Mouse (Mus musculus): Measurements from ENCODE around the gene Smad3.

The Smad3 gene

DNA sequence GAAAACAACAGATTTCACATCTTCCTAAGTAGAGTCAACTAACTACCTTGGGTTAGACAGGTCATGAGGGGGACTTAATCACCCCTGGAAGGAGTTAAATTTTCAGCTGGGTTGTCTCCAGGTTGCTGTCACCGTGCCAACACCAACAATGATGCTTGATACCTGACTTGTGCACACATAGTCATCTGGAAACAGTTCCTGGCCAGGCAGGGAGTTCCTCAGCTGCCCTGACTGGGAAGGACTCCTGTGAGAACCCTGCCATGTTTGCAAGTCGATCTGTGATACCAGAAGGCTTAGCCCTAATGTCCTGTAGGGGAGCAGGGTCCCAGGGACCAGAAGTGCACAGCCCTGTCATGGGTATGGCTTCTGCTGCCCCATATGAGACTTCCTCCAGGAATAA, 65.8 kb downstream of the Smad3 start:
- H3K36me3 ChIP-seq (ENCODE audit: control insufficient read depth, insufficient read depth, low read length, poor library complexity, severe bottlenecking) = no peaks in the 10 kb centered on the region
- DNase-seq (ENCODE audit: low read depth, low spot score) = no peak
- no peaks in the 10 kb centered on the region for H3K27me3 ChIP-seq (ENCODE audit: control insufficient read depth, insufficient read depth, low read length, poor library complexity, severe bottlenecking)

DNA sequence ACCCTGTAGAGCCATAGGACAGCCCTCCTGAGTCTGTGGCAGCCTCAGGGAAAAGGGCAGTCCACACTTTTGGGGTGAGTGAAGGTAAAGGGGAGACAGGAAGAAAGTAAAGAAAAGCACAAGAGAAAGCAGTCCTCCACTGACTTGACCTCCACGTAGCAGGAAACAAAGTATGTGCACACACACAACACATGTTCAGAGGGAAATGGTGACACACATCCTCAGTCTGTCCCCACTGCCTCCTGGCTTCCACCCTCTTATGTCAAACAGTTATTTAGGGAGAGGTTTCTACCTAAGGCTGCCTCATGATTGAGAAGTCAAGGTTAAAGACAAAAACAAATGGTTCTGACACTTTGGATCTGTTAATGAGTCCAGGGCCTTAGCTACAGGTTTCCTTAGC, 67.3 kb downstream of the Smad3 start:
- no peaks in the 10 kb centered on the region for H3K36me3 ChIP-seq (ENCODE audit: control insufficient read depth, insufficient read depth, low read length, poor library complexity, severe bottlenecking)
- DNase-seq (ENCODE audit: low read depth, low spot score) = no peak
- H3K27me3 ChIP-seq (ENCODE audit: control insufficient read depth, insufficient read depth, low read length, poor library complexity, severe bottlenecking) = no peaks in the 10 kb centered on the region

DNA sequence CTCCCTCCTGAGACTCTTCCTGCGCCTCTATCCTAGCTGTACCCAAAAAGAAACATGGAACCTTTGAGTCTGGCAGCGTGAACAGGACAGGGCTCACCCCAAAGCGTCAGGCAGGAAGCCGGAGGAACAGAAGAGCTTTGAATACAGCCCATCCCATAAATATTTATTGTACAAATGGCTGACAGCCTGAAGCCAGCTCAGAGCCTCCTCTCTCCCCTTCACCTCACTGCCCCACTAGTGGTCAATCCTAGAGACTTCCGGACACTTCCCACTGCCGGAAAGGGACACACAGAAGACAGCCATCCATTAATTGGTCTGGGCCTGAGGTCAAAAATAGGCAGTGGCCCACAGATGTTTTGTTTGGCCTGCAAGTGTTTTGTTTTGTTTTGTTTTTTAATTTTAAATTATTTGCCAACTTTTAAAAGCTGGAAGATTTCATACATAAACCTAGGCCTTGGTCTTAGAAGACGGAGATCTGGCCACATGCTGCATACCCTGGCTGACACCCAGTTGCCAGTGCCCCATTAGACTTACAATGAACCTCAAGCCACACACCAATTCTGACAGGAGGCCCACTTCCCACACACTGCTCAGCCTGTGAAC, 70.3 kb downstream of the Smad3 start:
- no peak for DNase-seq (ENCODE audit: low read depth, low spot score)
- Histone ChIP-seq H3K36me3 (ENCODE audit: control insufficient read depth, insufficient read depth, low read length, poor library complexity, severe bottlenecking) (no peaks in the 10 kb centered on the region), H3K27me3 (ENCODE audit: control insufficient read depth, insufficient read depth, low read length, poor library complexity, severe bottlenecking) (no peaks in the 10 kb centered on the region)

DNA sequence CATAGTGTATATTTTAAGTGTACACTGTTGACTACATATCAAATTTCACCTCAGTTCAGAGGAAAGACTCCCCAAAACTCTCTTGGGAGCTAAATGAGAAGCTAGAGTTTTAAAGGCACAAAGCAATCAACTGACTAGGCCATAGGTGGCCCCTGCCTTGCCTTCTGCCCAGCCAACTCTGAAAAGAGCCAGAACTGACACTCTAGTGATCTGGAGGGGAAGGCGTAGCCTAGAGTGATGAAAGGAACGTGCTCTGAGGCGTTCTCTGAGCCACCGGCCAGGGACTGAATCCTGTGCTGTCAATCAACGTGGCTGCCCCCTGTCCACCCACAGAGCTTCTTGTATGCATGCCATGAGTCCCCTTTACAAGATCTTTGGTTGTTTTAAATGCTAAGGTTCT, 72.4 kb downstream of the Smad3 start:
- Histone ChIP-seq H3K36me3 (ENCODE audit: control insufficient read depth, insufficient read depth, low read length, poor library complexity, severe bottlenecking) (no peaks in the 10 kb centered on the region), H3K27me3 (ENCODE audit: control insufficient read depth, insufficient read depth, low read length, poor library complexity, severe bottlenecking) (no peaks in the 10 kb centered on the region)
- no peak for DNase-seq (ENCODE audit: low read depth, low spot score)

GRCm38 (mm10) chr9:63684277-63684676, 73.5 kb downstream of the Smad3 start:
- DNase-seq (ENCODE audit: low read depth, low spot score) = no peak
- Histone ChIP-seq H3K36me3 (ENCODE audit: control insufficient read depth, insufficient read depth, low read length, poor library complexity, severe bottlenecking) (no peaks in the 10 kb centered on the region), H3K27me3 (ENCODE audit: control insufficient read depth, insufficient read depth, low read length, poor library complexity, severe bottlenecking) (no peaks in the 10 kb centered on the region)

- no peak for DNase-seq (ENCODE audit: low read depth, low spot score)
- Histone ChIP-seq H3K27me3 (ENCODE audit: control insufficient read depth, insufficient read depth, low read length, poor library complexity, severe bottlenecking) (no peaks in the 10 kb centered on the region), H3K36me3 (ENCODE audit: control insufficient read depth, insufficient read depth, low read length, poor library complexity, severe bottlenecking) (no peaks in the 10 kb centered on the region)
Measured at GRCm38 (mm10) chr9:63682943-63683342, 74.9 kb downstream of the Smad3 start.

GRCm38 (mm10) chr9:63682301-63682700, 75.5 kb downstream of the Smad3 start:
- Histone ChIP-seq H3K36me3 (ENCODE audit: control insufficient read depth, insufficient read depth, low read length, poor library complexity, severe bottlenecking) (no peaks in the 10 kb centered on the region), H3K27me3 (ENCODE audit: control insufficient read depth, insufficient read depth, low read length, poor library complexity, severe bottlenecking) (no peaks in the 10 kb centered on the region)
- DNase-seq (ENCODE audit: low read depth, low spot score) = no peak

GRCm38 (mm10) chr9:63678076-63678475, 79.7 kb downstream of the Smad3 start:
- H3K27me3 ChIP-seq (ENCODE audit: control insufficient read depth, insufficient read depth, low read length, poor library complexity, severe bottlenecking) = no peaks in the 10 kb centered on the region
- H3K36me3 ChIP-seq (ENCODE audit: control insufficient read depth, insufficient read depth, low read length, poor library complexity, severe bottlenecking) = no peaks in the 10 kb centered on the region
- no peak for DNase-seq (ENCODE audit: low read depth, low spot score)

DNA sequence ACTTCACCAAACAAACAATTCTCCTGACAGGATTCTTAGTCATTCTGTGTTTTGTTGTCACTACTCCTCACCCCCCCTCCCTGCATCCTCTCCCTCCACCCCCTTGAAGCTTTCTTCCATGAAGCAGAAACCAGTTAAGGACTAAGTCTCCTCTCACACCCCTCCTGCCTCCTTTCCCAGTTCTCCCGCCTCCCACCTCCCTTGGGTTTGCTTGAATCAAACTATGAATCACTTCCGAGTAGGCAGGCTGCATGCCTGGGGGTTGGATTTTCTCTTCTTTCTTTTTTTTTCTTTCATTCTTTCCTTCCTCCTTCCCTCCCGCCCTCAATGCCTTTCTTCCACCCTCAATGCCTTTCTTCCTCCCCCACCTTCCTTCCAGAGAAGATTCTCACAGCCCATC, 80.2 kb downstream of the Smad3 start:
- H3K27me3 ChIP-seq (ENCODE audit: control insufficient read depth, insufficient read depth, low read length, poor library complexity, severe bottlenecking) = no peaks in the 10 kb centered on the region
- DNase-seq (ENCODE audit: low read depth, low spot score) = no peak

GRCm38 (mm10) chr9:63674613-63675012, 83.2 kb downstream of the Smad3 start:
- H3K27me3 ChIP-seq (ENCODE audit: control insufficient read depth, insufficient read depth, low read length, poor library complexity, severe bottlenecking) = no peaks in the 10 kb centered on the region
- H3K36me3 ChIP-seq (ENCODE audit: control insufficient read depth, insufficient read depth, low read length, poor library complexity, severe bottlenecking) = no peaks in the 10 kb centered on the region
- no peak for DNase-seq (ENCODE audit: low read depth, low spot score)

More for the DNA sequence above, 80.2 kb downstream of the Smad3 start:
- no peaks in the 10 kb centered on the region for H3K36me3 ChIP-seq (ENCODE audit: control insufficient read depth, insufficient read depth, low read length, poor library complexity, severe bottlenecking)

DNA sequence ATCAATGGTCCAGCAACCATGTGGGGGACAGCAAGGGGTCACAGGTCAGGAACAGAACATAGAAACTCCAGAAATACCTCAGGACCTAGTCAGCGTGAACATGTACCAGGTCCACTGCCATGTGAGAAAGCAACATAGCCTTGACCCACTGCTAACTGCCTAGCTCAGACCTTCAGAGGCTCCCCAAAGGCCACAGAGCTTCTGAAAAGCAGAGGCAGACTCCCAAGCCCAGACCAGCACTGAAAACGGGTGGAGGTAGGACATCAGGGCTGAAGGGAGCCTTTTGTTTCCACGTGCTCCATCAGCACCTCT, 84.3 kb downstream of the Smad3 start:
- H3K27me3 ChIP-seq (ENCODE audit: control insufficient read depth, insufficient read depth, low read length, poor library complexity, severe bottlenecking) = no peaks in the 10 kb centered on the region
- no peaks in the 10 kb centered on the region for H3K36me3 ChIP-seq (ENCODE audit: control insufficient read depth, insufficient read depth, low read length, poor library complexity, severe bottlenecking)
- no peak for DNase-seq (ENCODE audit: low read depth, low spot score)

DNA sequence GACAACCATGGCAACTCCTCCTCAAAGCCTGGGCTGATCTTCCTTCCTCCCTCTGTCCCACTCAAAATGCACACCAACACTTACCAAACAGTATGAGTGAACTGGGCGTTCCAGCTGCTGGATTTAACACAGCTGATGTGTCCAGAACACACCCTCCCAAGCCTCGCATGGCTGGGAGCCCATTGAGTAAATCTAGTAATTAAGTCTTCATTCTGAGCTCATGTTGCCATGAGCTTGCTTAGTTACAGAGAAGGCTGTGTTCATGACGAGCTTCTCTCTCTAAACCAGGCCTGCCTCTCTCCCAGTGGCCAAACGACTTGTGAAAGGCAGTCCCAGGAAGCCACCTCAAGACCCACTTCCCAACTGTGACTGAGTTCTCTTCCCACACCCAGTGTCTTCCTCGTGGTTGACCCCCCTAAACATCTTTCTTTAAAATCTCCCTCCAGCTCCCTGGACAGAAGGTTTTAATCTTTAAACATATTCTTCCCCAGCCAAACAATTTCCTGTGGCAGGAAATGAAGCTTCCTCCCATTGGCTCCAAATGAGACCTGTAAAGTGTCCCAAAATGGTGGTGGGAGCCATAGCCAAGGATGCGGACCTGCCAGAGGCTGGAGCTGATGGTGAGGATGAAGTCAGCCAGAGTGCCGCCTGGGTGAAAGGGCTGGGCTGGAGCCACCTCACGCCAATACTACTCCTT, 84.8 kb downstream of the Smad3 start:
- Histone ChIP-seq H3K36me3 (ENCODE audit: control insufficient read depth, insufficient read depth, low read length, poor library complexity, severe bottlenecking) (no peaks in the 10 kb centered on the region), H3K27me3 (ENCODE audit: control insufficient read depth, insufficient read depth, low read length, poor library complexity, severe bottlenecking) (no peaks in the 10 kb centered on the region)
- DNase-seq (ENCODE audit: low read depth, low spot score) = no peak

DNA sequence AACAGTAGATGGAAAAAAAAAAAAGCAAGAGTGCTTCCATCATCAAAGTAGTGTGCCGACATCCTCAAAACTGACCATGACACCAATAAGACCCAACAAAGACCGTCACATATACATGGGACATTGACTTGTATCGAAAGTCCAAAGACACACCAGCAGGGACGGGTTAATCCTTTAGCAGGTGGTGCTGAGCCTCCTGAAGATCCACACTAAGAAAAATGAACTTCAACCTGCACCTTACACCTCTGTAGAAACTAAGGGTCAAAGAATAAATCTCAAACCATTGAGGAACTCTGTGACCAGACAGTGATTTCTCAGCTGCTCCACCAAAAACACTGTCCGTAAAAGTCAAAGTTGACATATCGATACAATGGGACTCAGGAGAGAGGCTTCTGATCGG, 88.0 kb downstream of the Smad3 start:
- Histone ChIP-seq H3K36me3 (ENCODE audit: control insufficient read depth, insufficient read depth, low read length, poor library complexity, severe bottlenecking) (no peaks in the 10 kb centered on the region), H3K27me3 (ENCODE audit: control insufficient read depth, insufficient read depth, low read length, poor library complexity, severe bottlenecking) (no peaks in the 10 kb centered on the region)

GRCm38 (mm10) chr9:63668621-63669020, 89.2 kb downstream of the Smad3 start:
- H3K27me3 ChIP-seq (ENCODE audit: control insufficient read depth, insufficient read depth, low read length, poor library complexity, severe bottlenecking) = no peaks in the 10 kb centered on the region
- no peaks in the 10 kb centered on the region for H3K36me3 ChIP-seq (ENCODE audit: control insufficient read depth, insufficient read depth, low read length, poor library complexity, severe bottlenecking)
- no peak for DNase-seq (ENCODE audit: low read depth, low spot score)

More for the DNA sequence above, 88.0 kb downstream of the Smad3 start:
- DNase-seq (ENCODE audit: low read depth, low spot score) = no peak

DNA sequence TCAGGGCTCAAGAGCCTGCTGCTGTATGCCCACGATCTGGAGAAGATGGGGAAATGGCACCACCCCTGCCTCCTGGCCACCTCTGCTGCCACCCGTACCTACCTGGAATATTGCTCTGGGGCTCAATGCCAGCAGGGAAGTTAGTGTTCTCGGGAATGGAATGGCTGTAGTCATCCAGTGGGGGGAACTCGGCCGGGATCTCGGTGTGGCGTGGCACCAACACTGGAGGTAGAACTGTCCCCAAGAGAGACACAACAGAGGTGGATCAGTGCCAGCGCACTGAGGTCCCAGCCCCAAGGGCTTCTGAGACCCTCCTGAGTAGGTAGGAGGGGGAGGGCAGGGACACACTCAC, 90.4 kb downstream of the Smad3 start:
- no peaks in the 10 kb centered on the region for H3K36me3 ChIP-seq (ENCODE audit: control insufficient read depth, insufficient read depth, low read length, poor library complexity, severe bottlenecking)
- no peaks in the 10 kb centered on the region for H3K27me3 ChIP-seq (ENCODE audit: control insufficient read depth, insufficient read depth, low read length, poor library complexity, severe bottlenecking)
- no peak for DNase-seq (ENCODE audit: low read depth, low spot score)
